Mouse (Mus musculus) cerebral cortex, adult 2 months (tissue): ENCODE data around the gene Tprg.

Experiments used
- WGBS: fragments of 180-500 bp; shearing (Covaris S2); methylation state at CpG from one replicate; pipeline ENCODE4 v1.1.7; 2018; 5-methylcytosine and 5-hydroxymethylcytosine counted together

The Tprg gene

DNA sequence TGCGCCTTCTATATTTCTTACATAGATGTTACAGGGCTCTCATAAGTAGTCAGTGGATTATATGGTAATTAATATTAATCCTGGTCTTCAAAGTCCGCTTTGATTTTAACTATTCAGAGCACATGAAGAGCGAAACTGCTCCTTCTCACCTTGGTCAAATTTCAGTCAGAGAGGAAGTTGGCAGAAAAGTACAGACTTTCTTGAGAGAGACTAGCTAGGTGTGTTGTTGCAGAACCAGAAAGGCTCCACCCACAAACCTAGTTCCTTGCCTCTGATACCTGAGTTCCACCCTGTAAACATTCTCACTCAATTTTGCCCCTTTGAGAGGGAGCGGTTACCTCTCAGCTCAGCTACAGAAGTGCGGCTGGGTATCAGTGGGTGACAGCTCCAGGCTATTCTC, at the start of gene Tprg:
Gene Tprg (plus strand): TSS at position 301 of the 400 bp plus-strand sequence.
- WGBS, result 95% methylated on average over 5 of the region's 5 CpGs

GRCm38 (mm10) chr16:25238274-25239050, 48.2 kb upstream of the Tprg start:
- 74% methylated on average over 11 of the region's 11 CpGs for WGBS

GRCm38 (mm10) chr16:25248889-25249288, 37.7 kb upstream of the Tprg start:
- 59% methylated on average over 6 of the region's 6 CpGs for WGBS

- 92% methylated on average over 6 of the region's 6 CpGs for WGBS
These were observed 36.4 kb upstream of the Tprg start for GRCm38 (mm10) chr16:25250129-25250749.

GRCm38 (mm10) chr16:25251080-25251479, 35.5 kb upstream of the Tprg start:
- 78% methylated on average over 9 of the region's 9 CpGs for WGBS

DNA sequence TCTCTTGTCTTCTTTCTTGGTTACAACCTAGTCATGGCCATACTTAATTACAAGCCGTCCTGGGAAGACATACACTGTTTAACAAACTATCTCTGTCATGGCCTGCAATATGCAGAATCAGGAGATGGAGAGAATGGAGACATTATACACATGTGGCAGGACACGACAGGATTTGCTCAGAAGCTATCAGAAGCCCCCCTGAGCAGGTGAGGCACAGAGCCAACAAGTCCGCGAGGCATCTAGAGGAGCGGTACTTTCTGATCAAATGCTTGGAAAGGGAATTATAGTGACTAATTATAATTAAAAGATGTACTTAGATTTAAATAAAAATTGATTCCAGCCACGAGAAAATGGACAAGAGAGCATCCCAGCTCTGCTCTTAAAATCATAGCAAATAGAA, 32.0 kb upstream of the Tprg start:
- 67% methylated on average over 6 of the region's 6 CpGs for WGBS

GRCm38 (mm10) chr16:25255186-25255585, 31.4 kb upstream of the Tprg start:
- 40% methylated on average over 11 of the region's 11 CpGs for WGBS

GRCm38 (mm10) chr16:25255603-25256260, 30.9 kb upstream of the Tprg start:
- WGBS, result 56% methylated on average over 8 of the region's 8 CpGs

DNA sequence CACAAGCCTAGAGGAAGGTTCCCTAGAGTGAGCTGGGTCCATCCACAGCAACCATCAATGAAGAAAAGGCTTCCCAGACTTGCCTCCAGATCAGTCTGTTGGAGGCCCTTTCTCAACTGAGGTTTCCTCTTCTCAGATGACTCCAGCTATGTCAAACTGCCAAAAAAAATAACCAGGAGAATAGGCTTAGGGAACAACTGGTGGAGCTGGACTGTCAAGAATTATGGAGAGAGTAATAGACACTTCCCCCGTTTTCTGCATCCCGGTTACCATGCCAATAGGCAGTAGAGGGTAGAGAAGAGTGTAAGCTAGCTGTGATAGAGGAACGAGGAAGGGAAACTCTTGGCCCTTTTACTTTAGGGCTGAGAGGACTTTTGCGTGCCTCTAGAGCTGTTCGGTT, 24.3 kb upstream of the Tprg start:
- WGBS, result 94% methylated on average over 5 of the region's 5 CpGs

GRCm38 (mm10) chr16:25262965-25263364, 23.7 kb upstream of the Tprg start:
- 70% methylated on average over 4 of the region's 4 CpGs for WGBS

- 31% methylated on average over 9 of the region's 9 CpGs for WGBS
These were observed 23.0 kb upstream of the Tprg start for GRCm38 (mm10) chr16:25263520-25264149.

- 54% methylated on average over 11 of the region's 11 CpGs for WGBS
These were observed 21.4 kb upstream of the Tprg start for GRCm38 (mm10) chr16:25265177-25265576.

- 40% methylated on average over 4 of the region's 4 CpGs for WGBS
These were observed 18.3 kb upstream of the Tprg start for GRCm38 (mm10) chr16:25268276-25268675.

- 90% methylated on average over 4 of the region's 4 CpGs for WGBS
These were observed 4.1 kb upstream of the Tprg start for GRCm38 (mm10) chr16:25282563-25282962.

DNA sequence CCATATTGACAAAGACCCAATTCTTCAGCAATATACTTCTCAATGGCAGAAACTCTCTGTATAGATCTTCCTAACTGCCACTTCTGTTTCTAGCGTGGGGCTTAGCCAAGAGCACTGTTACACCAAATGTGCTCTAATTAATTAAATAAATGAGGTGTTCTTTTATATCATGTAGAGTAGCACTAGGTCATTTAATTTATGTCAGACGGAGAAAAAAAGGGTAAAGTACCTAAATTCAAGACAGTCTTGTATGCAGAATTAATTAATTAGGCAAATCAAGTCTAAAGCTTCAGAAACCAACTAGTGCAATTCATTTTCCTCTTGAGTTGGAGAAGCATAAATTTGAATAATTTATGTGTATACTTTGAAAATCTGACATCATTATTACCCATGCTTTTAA, 7.1 kb downstream of the Tprg start:
- 71% methylated on average over 2 of the region's 2 CpGs for WGBS

- WGBS, result 95% methylated on average over 11 of the region's 11 CpGs
These were observed 8.9 kb downstream of the Tprg start for GRCm38 (mm10) chr16:25295546-25295945.

GRCm38 (mm10) chr16:25296746-25297145, 10.1 kb downstream of the Tprg start:
- whole genome bisulfite sequencing, result 74% methylated on average over 5 of the region's 5 CpGs

- WGBS, result 67% methylated on average over 1 of the region's 1 CpGs
These were observed 11.6 kb downstream of the Tprg start for GRCm38 (mm10) chr16:25298204-25298603.

- 86% methylated on average over 4 of the region's 4 CpGs for WGBS
These were observed 16.0 kb downstream of the Tprg start for GRCm38 (mm10) chr16:25302616-25303015.

DNA sequence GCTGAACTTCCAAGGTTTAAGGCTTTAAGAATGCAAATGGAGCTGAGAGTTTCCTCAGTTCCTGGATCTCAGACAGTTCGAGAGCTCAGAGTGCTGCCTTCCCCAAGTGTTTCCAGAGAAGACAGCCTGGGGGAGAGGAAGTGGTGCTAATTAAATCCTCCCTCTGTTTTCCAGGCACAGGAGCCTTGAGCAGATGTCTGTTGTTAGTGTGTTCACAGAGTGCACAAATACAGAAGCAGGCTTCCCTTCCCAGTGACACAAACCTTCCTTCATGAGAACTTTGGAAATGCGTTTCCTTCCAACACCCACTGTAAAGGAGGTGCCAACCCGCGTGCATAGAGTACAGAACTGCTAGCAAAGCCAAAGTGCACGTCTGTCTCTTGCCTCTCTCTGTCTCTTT, 27.4 kb downstream of the Tprg start:
- WGBS, result 26% methylated on average over 5 of the region's 5 CpGs

GRCm38 (mm10) chr16:25315090-25315489, 28.5 kb downstream of the Tprg start:
- 48% methylated on average over 3 of the region's 3 CpGs for whole genome bisulfite sequencing

- 84% methylated on average over 2 of the region's 2 CpGs for WGBS
These were observed 39.1 kb downstream of the Tprg start for GRCm38 (mm10) chr16:25325631-25326238.
